Mouse (Mus musculus) intestine, postnatal 0 days (tissue): ENCODE results near the gene Hist2h4. TPM values are rescaled to one million over a fixed set of nuclear protein-coding genes. Genes with fewer than 3 reads are reported as not detected.

Experiments used
- ATAC-seq: fragments of 200-750 bp; cut with Nextera tagmentation; 2 replicates; pipeline ENCODE4 v1.8.0; 2017; ENCODE audit warnings: mild to moderate bottlenecking, moderate TSS enrichment, moderate library complexity
- H3K27ac ChIP-seq: fragments of 300-500 bp; sonication (generic); 2 replicates; pipeline ENCODE4 v1.5.1; 2014; ENCODE audit warnings: mild to moderate bottlenecking, low read depth, low read length, moderate library complexity
- H3K27me3 ChIP-seq: fragments of 300-500 bp; sonication (generic); replicated peaks from 2 replicates; pipeline ENCODE4 v1.6.1; 2014; ENCODE audit warnings: low read length, mixed read lengths; ENCODE audit not compliant: control insufficient read depth, insufficient read depth
- H3K36me3 ChIP-seq: fragments of 300-500 bp; sonication (generic); 2 replicates; pipeline ENCODE4 v1.6.1; 2014; ENCODE audit warnings: mild to moderate bottlenecking, moderate library complexity; ENCODE audit not compliant: control insufficient read depth, insufficient read depth
- H3K4me1 ChIP-seq: fragments of 300-500 bp; sonication (generic); replicated peaks from 2 replicates; pipeline ENCODE4 v1.6.1; 2014; ENCODE audit warnings: antibody characterized with exemption, low read length, mixed read lengths; ENCODE audit not compliant: control insufficient read depth, insufficient read depth
- H3K4me2 ChIP-seq: fragments of 300-500 bp; sonication (generic); replicated peaks from 2 replicates; pipeline ENCODE4 v1.6.1; 2014; ENCODE audit warnings: low read depth, mild to moderate bottlenecking, moderate library complexity
- H3K4me3 ChIP-seq: fragments of 300-500 bp; sonication (generic); 2 replicates; pipeline ENCODE4 v1.5.1; 2014; ENCODE audit warnings: low read depth, low read length
- H3K9ac ChIP-seq: fragments of 300-500 bp; sonication (generic); 2 replicates; pipeline ENCODE4 v1.6.1; 2014; ENCODE audit warnings: mild to moderate bottlenecking, low read depth, low read length
- H3K9me3 ChIP-seq: fragments of 300-500 bp; sonication (generic); 2 replicates; pipeline ENCODE4 v1.6.1; 2016; ENCODE audit warnings: mixed run types; ENCODE audit not compliant: control insufficient read depth
- CTCF ChIP-seq: sonication (generic); IDR thresholded peaks from 2 replicates; pipeline ENCODE4 v1.5.1; 2016; ENCODE audit warnings: low read depth, mild to moderate bottlenecking, control low read depth, antibody characterized with exemption, moderate library complexity
- WGBS: fragments of 180-500 bp; shearing (Covaris S2); extraction: QIAGEN DNeasy Blood & Tissue Kit; methylation state at CpG from one replicate; pipeline ENCODE4 v1.1.7; 2014; 5-methylcytosine and 5-hydroxymethylcytosine counted together
- microRNA-seq: library from miRNA; unstranded; fragments of <30 nt; microRNA quantifications from one replicate; pipeline ENCODE4, GENCODE M21; 2016
- polyA plus RNA-seq: library from polyadenylated mRNA; unstranded; fragments of >200 nt; fragmentation: Nextera tagmentation; extraction: Ambion mirVana; gene quantifications from 2 replicates; pipeline ENCODE4 v1.2.1, GENCODE M21; 2015

Gene Hist2h4
- polyA plus RNA-seq, 1 experiment from 2014 or later, result 2.1 TPM

DNA sequence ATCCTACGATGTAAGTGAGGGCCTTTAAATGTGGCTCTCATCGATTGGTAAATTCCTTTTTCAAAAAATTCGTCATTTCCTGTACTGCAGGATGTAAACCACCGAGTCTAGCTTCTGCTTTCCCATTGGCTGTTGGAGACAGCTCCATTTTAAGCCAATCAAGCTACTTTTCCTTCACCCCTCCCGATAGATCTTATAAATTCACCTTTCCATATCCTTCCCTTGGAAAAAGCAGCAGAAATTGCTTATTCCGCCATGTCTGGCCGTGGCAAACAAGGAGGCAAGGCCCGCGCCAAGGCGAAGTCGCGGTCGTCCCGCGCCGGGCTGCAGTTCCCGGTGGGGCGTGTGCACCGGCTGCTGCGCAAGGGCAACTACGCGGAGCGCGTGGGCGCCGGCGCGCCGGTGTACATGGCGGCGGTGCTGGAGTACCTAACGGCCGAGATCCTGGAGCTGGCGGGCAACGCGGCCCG, 43.4 kb downstream of the Hist2h4 start, which contains the start of the genes Bola1 and Hist2h2ab:
Gene Bola1, minus strand, starts transcription at position 49 of the 470 bp plus-strand sequence.
Gene Hist2h2ab, plus strand, starts transcription at position 205 of the 470 bp plus-strand sequence.
- Histone ChIP-seq H3K4me3 (peak within 1 kb of the TSS; percentile 59), H3K9ac (peak within 1 kb of the TSS; percentile 70), H3K27me3 (no peaks in the 10 kb centered on the region), H3K4me2 (peak within 1 kb of the TSS; percentile 76), H3K36me3 (no peaks in the 10 kb centered on the region), H3K4me1 (peaks cover 3% of the 10 kb centered on the region; the same call in 1 of the 2 replicates), H3K27ac (peak within 1 kb of the TSS; percentile 92), H3K9me3 (no peaks in the 10 kb centered on the region)
- peak; percentile 79 for ATAC-seq
- 1% methylated on average over 37 of the region's 37 CpGs for WGBS
- no peak for TF ChIP-seq CTCF

GRCm38 (mm10) chr3:96219191-96219641, 43.9 kb downstream of the Hist2h4 start:
- Histone ChIP-seq H3K27ac (peak overlapping the region; percentile 92), H3K4me3 (peak overlapping the region; percentile 59), H3K4me2 (peak overlapping the region; percentile 76), H3K9ac (peak overlapping the region; percentile 35), H3K36me3 (no peaks in the 10 kb centered on the region), H3K4me1 (peaks cover 1% of the 10 kb centered on the region; the same call in 1 of the 2 replicates), H3K27me3 (no peaks in the 10 kb centered on the region), H3K9me3 (no peaks in the 10 kb centered on the region)
- WGBS, result 0% methylated on average over 12 of the region's 12 CpGs
- ATAC-seq, result peak; percentile 5; the same call in 1 of the 2 replicates
- peak; percentile 59 for TF ChIP-seq CTCF

Small RNA genes within 50 kb of the gene (microRNA-seq; reads per million reads assigned to microRNA genes)
- gene Gm44492 (not detected), gene Gm47311 (not detected), gene Gm47313 (not detected)

Other genes with a start within 250 kb of the Hist2h4 start
- gene Vps45, start 204.8 kb downstream of the Hist2h4 start, polyA plus RNA-seq, result 22.5 and 27.1 TPM in 2 replicates
- 16.6 and 17.0 TPM in 2 replicates for gene Otud7b, start 158.8 kb downstream of the Hist2h4 start, polyA plus RNA-seq
- 28.7 and 34.5 TPM in 2 replicates for gene Mtmr11, start 101.3 kb downstream of the Hist2h4 start, polyA plus RNA-seq
- 63.5 and 66.8 TPM in 2 replicates for gene Sf3b4, start 91.0 kb downstream of the Hist2h4 start, polyA plus RNA-seq
- 2.3 and 3.5 TPM in 2 replicates for gene Sv2a, start 82.2 kb downstream of the Hist2h4 start, polyA plus RNA-seq
- gene Bola1, start 43.6 kb downstream of the Hist2h4 start, polyA plus RNA-seq, result 56.4 and 60.7 TPM in 2 replicates
- gene Hist2h2ab, start 43.4 kb downstream of the Hist2h4 start, polyA plus RNA-seq, result 0.42 TPM in 1 of 2 replicates, not detected in the other
- 2.3 and 3.4 TPM in 2 replicates for gene Hist2h2ac, start 42.4 kb downstream of the Hist2h4 start, polyA plus RNA-seq
- 1.5 and 2.2 TPM in 2 replicates for gene Hist2h2be, start 42.2 kb downstream of the Hist2h4 start, polyA plus RNA-seq
- gene Hist2h3c2, start 24.2 kb downstream of the Hist2h4 start, polyA plus RNA-seq, result 1.1 and 1.5 TPM in 2 replicates
- 87.4 and 108 TPM in 2 replicates for gene Hist2h2aa2, start 23.0 kb downstream of the Hist2h4 start, polyA plus RNA-seq
- 30.6 and 55.7 TPM in 2 replicates for gene Hist2h2aa1, start 17.8 kb downstream of the Hist2h4 start, polyA plus RNA-seq
- gene Hist2h3c1, start 16.6 kb downstream of the Hist2h4 start, polyA plus RNA-seq, result 0.42 and 1.1 TPM in 2 replicates
- 13.3 and 19.9 TPM in 2 replicates for gene Hist2h3b, start 5.3 kb upstream of the Hist2h4 start, polyA plus RNA-seq
- 2.3 and 3.9 TPM in 2 replicates for gene Hist2h2bb, start 6.4 kb upstream of the Hist2h4 start, polyA plus RNA-seq
- gene Fcgr1, start 30.7 kb upstream of the Hist2h4 start, polyA plus RNA-seq, result 2.7 TPM in 2 replicates
- gene BC107364, start 189.0 kb upstream of the Hist2h4 start, polyA plus RNA-seq, result 0.54 and 0.56 TPM in 2 replicates